Mouse (Mus musculus) kidney, postnatal 4 days (tissue): ENCODE measurements at regions not wholly inside any gene's neighbourhood (a gene's known extent, or its start where the extent isn't known, plus 50 kb on each side); places are given as distances from the start of the nearest gene placed in this dataset.
A peak's percentile ranks its signal among the peaks of the same experiment; 100 is the strongest.

Experiments used
- DNase-seq, 2 experiments: peaks; one replicate each; pipeline ENCODE4 v3.0.0; 2021; ENCODE audit warnings: mixed read lengths in 2 of 2

GRCm38 (mm10) chrX:12834681-12835080 is 72.8 kb upstream of the Med14 start:
- no peak for DNase-seq

- DNase-seq: no peak
These were observed 70.8 kb upstream of the Med14 start for GRCm38 (mm10) chrX:12832709-12833108.

GRCm38 (mm10) chrX:12829165-12829564 is 67.3 kb upstream of the Med14 start:
- no peak for DNase-seq

- DNase-seq: no peak
These were observed 65.5 kb upstream of the Med14 start for GRCm38 (mm10) chrX:12827299-12827872.

- DNase-seq: no peak
These were observed 64.8 kb upstream of the Med14 start for GRCm38 (mm10) chrX:12826646-12827045.

- DNase-seq: no peak
These were observed 63.4 kb upstream of the Med14 start for GRCm38 (mm10) chrX:12825262-12825661.

GRCm38 (mm10) chrX:12824497-12824896 is 62.6 kb upstream of the Med14 start:
- DNase-seq: no peak

GRCm38 (mm10) chrX:12822777-12823176 is 60.9 kb upstream of the Med14 start:
- peak; percentile 35 to 40 for DNase-seq

GRCm38 (mm10) chrX:12813083-12813660 is 51.3 kb upstream of the Med14 start:
- no peak for DNase-seq
